Mouse (Mus musculus) thymus, postnatal 0 days (tissue): Measurements from ENCODE around the gene Anapc5. TPM values are rescaled to one million over a fixed set of nuclear protein-coding genes. Genes with fewer than 3 reads are reported as not detected.

ENCODE experiments used
- DNase-seq: peaks from one replicate; pipeline ENCODE4 v3.0.0-alpha.2; 2015; ENCODE audit warnings: low spot score
- polyA plus RNA-seq: library from polyadenylated mRNA; unstranded; fragments of >200 nt; fragmentation: Nextera tagmentation; extraction: Ambion mirVana; gene quantifications from 2 replicates; pipeline ENCODE4 v1.2.1, GENCODE M21; 2015

Gene Anapc5
- polyA plus RNA-seq, result 407 and 446 TPM in 2 replicates

DNA sequence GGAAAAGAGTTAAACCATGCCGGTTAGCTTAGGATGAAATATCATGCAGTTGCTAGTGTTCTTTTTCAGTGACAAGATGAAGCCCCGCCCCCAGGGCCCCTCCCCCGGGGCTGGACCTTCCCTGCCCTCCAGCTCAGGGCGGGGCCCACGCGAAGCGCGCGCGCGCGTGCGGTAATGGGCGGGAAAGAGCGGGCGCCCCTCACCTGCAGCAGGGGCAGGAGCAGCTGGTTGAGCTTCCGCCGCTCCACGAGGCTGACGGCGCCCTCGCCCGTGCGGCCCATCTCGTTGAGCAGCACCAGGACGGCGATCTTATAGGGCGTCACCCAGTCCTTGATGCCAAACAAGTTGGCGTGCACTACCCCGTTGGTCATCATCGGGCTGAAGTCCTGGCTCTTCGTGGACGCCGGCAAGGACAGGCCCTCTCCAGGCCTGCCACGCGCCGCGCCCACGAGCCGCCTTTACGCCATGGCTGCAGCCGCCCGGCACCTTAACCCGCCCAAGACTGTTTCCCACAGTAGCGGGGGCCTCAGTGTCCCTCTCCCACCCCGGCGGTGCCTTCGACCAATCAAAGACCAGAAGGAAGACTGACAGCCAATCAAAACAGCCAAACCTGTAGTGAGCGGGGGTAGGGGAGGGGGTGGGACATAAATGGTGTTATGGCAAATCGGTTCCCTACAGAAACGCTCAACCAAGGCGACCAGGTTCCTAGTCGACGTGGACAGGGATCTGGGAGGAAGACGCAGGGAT is at the start of gene Anapc5:
TSS of gene Anapc5 (minus strand) at position 563 of the 747 bp plus-strand sequence.
- peak; percentile 98 for DNase-seq

DNA sequence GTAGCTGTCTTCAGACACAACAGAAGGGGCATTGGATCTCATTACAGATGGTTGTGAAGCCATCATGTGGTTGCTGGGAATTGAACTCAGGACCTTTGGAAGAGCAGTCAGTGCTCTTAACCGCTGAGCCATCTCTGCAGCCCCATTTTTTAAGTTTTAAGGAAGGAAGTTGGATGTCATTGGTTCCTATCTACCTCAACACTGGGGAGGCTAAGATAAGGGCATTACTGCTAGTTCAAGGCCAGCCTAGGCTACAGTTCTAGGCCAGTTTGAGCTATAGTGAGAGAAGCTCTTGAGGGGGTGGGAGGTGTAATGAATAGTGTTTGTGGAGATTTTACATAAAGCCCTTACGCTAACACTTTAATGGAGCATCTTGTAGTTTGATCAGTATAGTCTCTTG is 41.9 kb upstream of the Anapc5 start:
- DNase-seq, result no peak

GRCm38 (mm10) chr5:122855858-122856257 is 34.7 kb upstream of the Anapc5 start:
- DNase-seq, result peak; percentile 30

- no peak for DNase-seq
Observed at GRCm38 (mm10) chr5:122852611-122853010, 31.5 kb upstream of the Anapc5 start.

DNA sequence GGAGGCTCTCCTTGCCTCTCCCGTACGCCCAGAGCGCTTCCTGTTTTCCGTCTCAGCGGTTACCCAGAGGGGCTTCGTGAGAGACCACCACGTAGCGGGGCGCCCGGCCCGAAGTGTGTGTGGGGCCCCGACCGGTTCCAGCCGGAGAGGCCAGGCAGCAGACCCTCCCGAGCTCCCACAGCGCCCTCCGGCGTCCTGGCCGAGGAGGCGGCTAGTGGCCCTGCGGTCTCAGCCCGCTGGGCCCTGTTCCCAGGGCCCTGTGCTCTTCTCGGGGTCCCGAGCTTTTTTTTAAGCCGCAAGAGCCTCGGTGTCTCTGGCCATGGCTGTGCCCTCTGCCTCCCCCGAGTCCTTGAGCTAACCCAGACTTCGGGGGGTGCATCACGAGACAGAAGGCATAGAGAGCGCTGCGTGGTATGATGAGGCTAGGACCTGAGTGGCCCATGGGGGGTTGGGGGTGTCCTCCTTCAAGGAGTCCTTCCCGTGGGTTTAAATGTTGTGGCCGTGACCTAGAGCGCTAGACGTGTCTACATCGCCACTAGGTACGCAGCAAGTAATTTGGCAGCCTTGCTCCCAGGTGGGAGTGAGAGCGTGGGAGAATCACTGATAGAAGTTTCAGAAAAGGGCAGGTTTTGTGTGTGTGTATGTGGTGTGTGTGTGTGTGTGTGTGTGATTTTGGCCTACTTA is 29.3 kb upstream of the Anapc5 start:
- no peak for DNase-seq

GRCm38 (mm10) chr5:122849521-122850318 is 28.6 kb upstream of the Anapc5 start, which contains the start of gene Rnf34:
Gene Rnf34 (plus strand): TSS chr5:122850048.
- peak; percentile 99 for DNase-seq

GRCm38 (mm10) chr5:122843799-122844198 is 22.7 kb upstream of the Anapc5 start:
- DNase-seq, result no peak

- DNase-seq, result no peak
Observed at GRCm38 (mm10) chr5:122841126-122841525, 20.0 kb upstream of the Anapc5 start.

DNA sequence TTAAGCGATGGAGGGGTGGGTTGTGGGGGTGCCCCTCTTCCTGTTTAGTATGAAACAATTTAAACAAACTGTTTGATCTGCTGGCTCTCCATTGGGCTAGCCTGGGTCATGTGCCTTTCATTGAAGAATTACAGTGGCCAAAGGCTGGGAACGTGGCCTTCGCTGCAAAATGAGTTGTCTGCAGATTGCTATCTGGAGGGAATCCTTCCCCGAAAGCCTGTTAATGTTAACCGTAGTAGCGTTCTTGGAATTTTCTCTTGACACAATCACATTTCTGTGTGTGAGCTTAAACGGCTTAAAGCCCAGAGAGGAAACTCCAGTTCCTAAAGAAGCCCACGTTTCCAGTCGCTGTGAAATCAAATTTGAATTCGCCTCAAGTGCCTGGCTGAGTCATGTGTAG is 11.9 kb upstream of the Anapc5 start:
- DNase-seq, result peak; percentile 15

- DNase-seq, result peak; percentile 67
Observed at GRCm38 (mm10) chr5:122832536-122832935, 11.4 kb upstream of the Anapc5 start.

- no peak for DNase-seq
Observed at GRCm38 (mm10) chr5:122825099-122825498, 4.0 kb upstream of the Anapc5 start.

DNA sequence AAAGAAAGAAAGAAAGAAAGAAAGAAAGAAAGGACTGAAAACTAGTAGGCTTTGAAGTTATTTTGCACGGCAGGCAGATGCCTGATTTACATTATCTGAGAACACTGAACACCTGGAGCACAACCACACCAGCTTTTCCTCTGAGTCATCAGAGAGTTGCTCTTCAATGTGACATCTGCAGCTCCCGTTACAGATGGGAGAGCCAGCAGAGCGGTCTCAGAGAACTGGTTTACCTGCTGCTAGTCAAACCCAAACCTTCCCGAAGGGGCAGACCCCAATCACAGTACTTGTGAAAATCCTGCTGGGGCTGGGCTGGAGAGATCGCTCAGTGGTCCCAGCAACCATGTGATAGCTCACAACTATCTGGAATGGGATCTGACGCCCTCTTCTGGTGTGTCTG is 3.3 kb upstream of the Anapc5 start:
- peak; percentile 82 for DNase-seq

GRCm38 (mm10) chr5:122823976-122824375 is 2.8 kb upstream of the Anapc5 start:
- DNase-seq, result peak; percentile 44

GRCm38 (mm10) chr5:122822441-122822840 is 1.3 kb upstream of the Anapc5 start:
- DNase-seq, result no peak

- DNase-seq, result no peak
Observed at GRCm38 (mm10) chr5:122821524-122821885, 366 bp upstream of the Anapc5 start.

DNA sequence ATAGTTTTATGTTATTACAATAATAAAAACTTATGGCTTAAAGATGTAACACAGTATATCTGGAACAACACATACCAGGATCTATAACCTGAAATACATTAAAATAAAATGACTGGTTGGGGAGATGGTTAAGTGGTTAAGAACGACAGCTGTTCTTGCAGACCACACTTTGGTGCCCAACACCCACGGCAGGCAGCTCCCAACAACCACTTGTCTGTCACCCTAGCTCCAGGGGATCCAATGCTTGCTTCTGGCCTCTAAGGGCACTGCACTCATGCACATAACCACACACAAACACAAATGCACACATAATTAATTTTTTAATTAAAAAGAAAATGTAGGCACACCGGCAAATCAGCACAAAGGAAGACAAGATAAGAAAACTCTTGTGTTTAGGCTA is 8.4 kb downstream of the Anapc5 start:
- no peak for DNase-seq

DNA sequence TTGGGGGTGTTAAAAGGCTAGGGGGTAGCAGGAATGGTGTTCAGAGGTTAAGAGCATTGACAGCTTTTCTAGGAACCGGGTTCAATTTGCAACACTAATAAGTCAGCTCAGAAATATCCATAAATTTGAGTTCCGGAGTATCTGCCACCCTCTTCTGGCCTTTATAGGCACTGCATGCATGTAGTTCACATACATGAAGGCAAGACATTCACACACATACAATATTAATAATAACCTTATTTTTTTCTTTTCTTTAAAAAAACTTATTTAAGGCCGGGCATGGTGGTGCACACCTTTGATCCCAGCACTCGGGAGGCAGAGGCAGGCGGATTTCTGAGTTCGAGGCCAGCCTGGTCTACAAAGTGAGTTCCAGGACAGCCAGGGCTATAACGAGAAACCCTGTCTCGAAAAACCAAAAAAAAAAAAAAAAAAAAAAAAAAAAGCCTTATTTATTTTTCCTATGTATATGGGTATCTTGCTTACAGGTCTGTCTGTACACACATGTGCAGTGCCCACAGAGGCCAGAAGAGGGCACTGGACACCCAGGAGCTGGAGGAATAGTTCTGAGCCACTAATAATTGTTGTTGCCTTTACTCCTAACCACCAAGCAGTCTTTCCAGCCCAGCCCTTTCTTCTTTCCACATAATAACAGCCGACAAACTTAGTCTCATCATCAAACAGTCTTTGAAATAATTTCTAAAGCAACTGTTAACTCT is 9.6 kb downstream of the Anapc5 start:
- DNase-seq, result peak; percentile 83

GRCm38 (mm10) chr5:122805503-122805902 is 15.6 kb downstream of the Anapc5 start:
- DNase-seq, result no peak

DNA sequence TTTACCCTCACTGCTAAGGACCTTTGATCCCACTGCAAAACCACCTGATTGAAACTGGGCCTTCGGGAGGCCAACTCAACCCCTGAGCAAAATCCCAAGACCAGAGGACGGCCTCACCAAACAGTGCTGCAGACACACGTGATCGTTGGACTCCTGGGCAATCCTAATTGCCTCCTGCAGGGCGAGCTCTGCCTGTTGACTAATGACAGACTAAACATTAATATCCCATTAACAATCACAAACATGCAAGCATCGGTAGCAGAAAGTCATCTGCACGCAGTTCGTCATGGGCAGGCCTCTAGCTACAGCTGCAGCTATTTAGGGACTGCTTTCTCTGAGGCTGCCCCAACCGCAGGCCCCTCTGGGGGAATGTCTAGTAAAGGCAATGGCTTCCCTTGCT is 18.4 kb downstream of the Anapc5 start:
- no peak for DNase-seq

- DNase-seq, result no peak
Observed at GRCm38 (mm10) chr5:122801684-122802083, 19.5 kb downstream of the Anapc5 start.

- no peak for DNase-seq
Observed at GRCm38 (mm10) chr5:122800345-122801010, 20.7 kb downstream of the Anapc5 start.
